Mouse (Mus musculus): ENCODE results near the gene Mrpl28. TPM values are rescaled to one million over a fixed set of nuclear protein-coding genes. Genes with fewer than 3 reads are reported as not detected.
"Not testable (repeated sequence)": the region's sequence is repeated elsewhere in the genome, so short reads cannot be mapped to it uniquely, and the experiment has no call there.

The Mrpl28 gene
- polyA plus RNA-seq, 1 experiment, result 72.1 TPM

DNA sequence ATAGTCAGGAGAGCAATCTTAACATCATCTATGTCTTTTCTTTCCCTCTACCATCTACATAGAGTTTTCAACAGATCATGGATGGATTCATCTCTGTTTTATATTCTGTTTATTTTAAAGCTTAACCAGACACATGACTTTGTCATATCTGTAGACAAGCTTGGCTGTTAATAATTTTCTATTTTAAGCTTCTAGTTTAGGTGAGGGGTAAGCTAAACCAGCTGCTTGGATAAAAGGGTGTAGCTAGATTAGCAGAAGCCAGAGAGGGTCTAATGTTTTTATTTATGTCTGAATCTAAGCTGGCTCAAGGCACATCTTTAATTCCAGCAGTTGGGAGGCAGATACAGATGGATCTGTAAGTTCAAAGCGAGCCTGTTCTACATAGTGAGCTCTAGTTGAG is 39.4 kb downstream of the Mrpl28 start:
- TF ChIP-seq CTCF (IDR thresholded peaks at IDR 0.05; ENCODE audit: low read depth, low read length) (no peak), POLR2A (IDR thresholded peaks at IDR 0.05; ENCODE audit: borderline replicate concordance, low read depth, low read length) (no peak)
- no peak overlapping the region for H3K27ac ChIP-seq (ENCODE audit: insufficient read depth, low read depth, low read length)

DNA sequence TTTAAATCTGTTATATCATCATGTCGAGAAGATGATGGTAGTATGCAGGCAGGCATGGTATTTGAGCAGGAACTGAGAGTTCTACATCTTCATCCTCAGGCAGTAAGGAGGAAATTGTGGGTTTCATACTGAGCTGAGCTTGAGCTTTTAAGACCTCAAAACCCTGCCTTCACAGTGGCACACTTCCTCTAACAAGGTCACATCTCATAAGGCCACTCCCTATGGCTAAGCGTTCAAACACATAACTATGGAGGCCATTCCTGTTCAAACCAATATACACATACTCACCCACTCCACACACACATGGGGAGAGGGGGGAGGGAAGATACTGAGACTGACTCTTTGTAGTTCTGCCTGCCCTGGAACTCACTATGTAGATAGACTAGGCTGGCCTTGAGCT is 44.7 kb downstream of the Mrpl28 start:
- TF ChIP-seq CTCF (IDR thresholded peaks at IDR 0.05; ENCODE audit: low read depth, low read length), result no peak
- TF ChIP-seq POLR2A (IDR thresholded peaks at IDR 0.05; ENCODE audit: borderline replicate concordance, low read depth, low read length), result no peak
- Histone ChIP-seq H3K4me1 (ENCODE audit: control insufficient read depth, insufficient read depth, low read length) (peaks cover 26% of the 10 kb centered on the region), H3K27ac (ENCODE audit: insufficient read depth, low read depth, low read length) (peak overlapping the region; percentile 79), H3K4me3 (ENCODE audit: insufficient read depth, low read length) (no peak overlapping the region)

More for the DNA sequence above, 39.4 kb downstream of the Mrpl28 start:
- Histone ChIP-seq H3K4me3 (ENCODE audit: insufficient read depth, low read length) (no peak overlapping the region), H3K4me1 (ENCODE audit: control insufficient read depth, insufficient read depth, low read length) (peaks cover 14% of the 10 kb centered on the region)

DNA sequence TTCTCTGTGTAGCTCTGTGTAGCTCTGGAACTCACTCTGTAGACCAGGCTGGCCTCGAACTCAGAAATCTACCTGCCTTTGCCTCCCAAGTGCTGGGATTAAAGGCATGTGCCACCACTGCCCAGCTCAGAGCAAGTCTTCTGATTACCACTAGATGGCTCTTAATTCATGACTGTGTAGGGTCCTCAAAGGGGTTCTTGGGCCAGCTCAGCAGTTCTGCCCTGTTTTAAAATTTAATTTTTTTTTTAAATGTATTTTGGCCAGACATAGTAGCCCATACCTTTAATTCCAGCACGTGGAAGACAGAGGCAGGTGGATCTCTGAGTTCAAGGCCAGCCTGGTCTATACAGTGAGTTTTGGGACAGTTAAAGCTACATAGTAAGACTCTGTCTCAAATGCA is 51.9 kb downstream of the Mrpl28 start:
- H3K4me1 ChIP-seq (ENCODE audit: control insufficient read depth, insufficient read depth, low read length); H3K27ac ChIP-seq (ENCODE audit: insufficient read depth, low read depth, low read length); H3K4me3 ChIP-seq (ENCODE audit: insufficient read depth, low read length): not testable (repeated sequence)

Other genes starting within 250 kb of the Mrpl28 start
- 16.1 and 17.0 TPM in 2 replicates for gene Mettl26, start 248.4 kb upstream of the Mrpl28 start, polyA plus RNA-seq (2012; ENCODE audit: insufficient read depth, insufficient read length, missing spikeins)
- 0.84 and 1.4 TPM in 2 replicates for gene Wfikkn1, start 242.6 kb upstream of the Mrpl28 start, polyA plus RNA-seq (2012; ENCODE audit: insufficient read depth, insufficient read length, missing spikeins)
- 30.0 and 32.8 TPM in 2 replicates for gene Rab40c, start 203.8 kb upstream of the Mrpl28 start, polyA plus RNA-seq (2012; ENCODE audit: insufficient read depth, insufficient read length, missing spikeins)
- gene Pigq, start 178.6 kb upstream of the Mrpl28 start, polyA plus RNA-seq (2012; ENCODE audit: insufficient read depth, insufficient read length, missing spikeins), result 51.1 and 53.4 TPM in 2 replicates
- not detected in 2 replicates for gene Nhlrc4, start 178.5 kb upstream of the Mrpl28 start, polyA plus RNA-seq (2012; ENCODE audit: insufficient read depth, insufficient read length, missing spikeins)
- gene A930017K11Rik, start 170.9 kb upstream of the Mrpl28 start, polyA plus RNA-seq (2012; ENCODE audit: insufficient read depth, insufficient read length, missing spikeins), result not detected in 2 replicates
- 12.1 and 12.7 TPM in 2 replicates for gene Capn15, start 137.7 kb upstream of the Mrpl28 start, polyA plus RNA-seq (2012; ENCODE audit: insufficient read depth, insufficient read length, missing spikeins)
- 7.9 and 8.3 TPM in 2 replicates for gene Rab11fip3, start 53.9 kb upstream of the Mrpl28 start, polyA plus RNA-seq (2012; ENCODE audit: insufficient read depth, insufficient read length, missing spikeins)
- gene Decr2, start 33.2 kb upstream of the Mrpl28 start, polyA plus RNA-seq (2012; ENCODE audit: insufficient read depth, insufficient read length, missing spikeins), result 29.0 and 30.7 TPM in 2 replicates
- 25.6 and 28.4 TPM in 2 replicates for gene Nme4, start 27.9 kb upstream of the Mrpl28 start, polyA plus RNA-seq (2012; ENCODE audit: insufficient read depth, insufficient read length, missing spikeins)
- gene Tmem8, start 10.2 kb upstream of the Mrpl28 start, polyA plus RNA-seq (2012; ENCODE audit: insufficient read depth, insufficient read length, missing spikeins), result 58.4 and 67.5 TPM in 2 replicates
- gene Axin1, start 15.2 kb downstream of the Mrpl28 start, polyA plus RNA-seq (2012; ENCODE audit: insufficient read depth, insufficient read length, missing spikeins), result 31.6 and 40.1 TPM in 2 replicates
- gene Pdia2, start 75.6 kb downstream of the Mrpl28 start, polyA plus RNA-seq (2012; ENCODE audit: insufficient read depth, insufficient read length, missing spikeins), result not detected in 2 replicates
- gene Rgs11, start 79.5 kb downstream of the Mrpl28 start, polyA plus RNA-seq (2012; ENCODE audit: insufficient read depth, insufficient read length, missing spikeins), result 4.7 and 6.6 TPM in 2 replicates
- not detected in 2 replicates for gene Arhgdig, start 84.3 kb downstream of the Mrpl28 start, polyA plus RNA-seq (2012; ENCODE audit: insufficient read depth, insufficient read length, missing spikeins)
- gene Fam234a, start 120.7 kb downstream of the Mrpl28 start, polyA plus RNA-seq (2012; ENCODE audit: insufficient read depth, insufficient read length, missing spikeins), result 117 and 136 TPM in 2 replicates
- 37.4 and 41.2 TPM in 2 replicates for gene Luc7l, start 129.4 kb downstream of the Mrpl28 start, polyA plus RNA-seq (2012; ENCODE audit: insufficient read depth, insufficient read length, missing spikeins)